Mouse (Mus musculus): ENCODE data around the gene Sult2b1.

The Sult2b1 gene

GRCm38 (mm10) chr7:45770427-45771082 lies 13.9 kb downstream of the Sult2b1 start:
- DNase-seq (ENCODE audit: low read depth) = no peak

GRCm38 (mm10) chr7:45767500-45767899 lies 17.0 kb downstream of the Sult2b1 start:
- DNase-seq (ENCODE audit: low read depth) = no peak

- DNase-seq (ENCODE audit: low read depth) = no peak
Measured at GRCm38 (mm10) chr7:45766764-45767163, 17.7 kb downstream of the Sult2b1 start.

- no peak for DNase-seq (ENCODE audit: low read depth)
Measured at GRCm38 (mm10) chr7:45765995-45766394, 18.5 kb downstream of the Sult2b1 start.

GRCm38 (mm10) chr7:45760151-45760550 lies 24.3 kb downstream of the Sult2b1 start:
- DNase-seq (ENCODE audit: low read depth) = no peak

- DNase-seq (ENCODE audit: low read depth) = no peak
Measured at GRCm38 (mm10) chr7:45759400-45759799, 25.1 kb downstream of the Sult2b1 start.

- no peak for DNase-seq (ENCODE audit: low read depth)
Measured at GRCm38 (mm10) chr7:45755703-45756102, 28.8 kb downstream of the Sult2b1 start.

- DNase-seq (ENCODE audit: low read depth) = no peak
Measured at GRCm38 (mm10) chr7:45750162-45750561, 34.3 kb downstream of the Sult2b1 start.

- DNase-seq (ENCODE audit: low read depth) = no peak
Measured at GRCm38 (mm10) chr7:45749401-45749800, 35.1 kb downstream of the Sult2b1 start.

- DNase-seq (ENCODE audit: low read depth) = no peak
Measured at GRCm38 (mm10) chr7:45748110-45748509, 36.4 kb downstream of the Sult2b1 start.

GRCm38 (mm10) chr7:45747450-45747849 lies 37.0 kb downstream of the Sult2b1 start:
- DNase-seq (ENCODE audit: low read depth) = no peak

GRCm38 (mm10) chr7:45746518-45746917 lies 38.0 kb downstream of the Sult2b1 start:
- DNase-seq (ENCODE audit: low read depth) = no peak

GRCm38 (mm10) chr7:45744387-45744786 lies 40.1 kb downstream of the Sult2b1 start:
- DNase-seq (ENCODE audit: low read depth) = peak; percentile 86

GRCm38 (mm10) chr7:45742338-45742737 lies 42.1 kb downstream of the Sult2b1 start:
- DNase-seq (ENCODE audit: low read depth) = peak; percentile 91

- peak; percentile 81 for DNase-seq (ENCODE audit: low read depth)
Measured at GRCm38 (mm10) chr7:45741777-45742176, 42.7 kb downstream of the Sult2b1 start.

- peak; percentile 38 for DNase-seq (ENCODE audit: low read depth)
Measured at GRCm38 (mm10) chr7:45741308-45741707, 43.2 kb downstream of the Sult2b1 start.

GRCm38 (mm10) chr7:45739820-45740219 lies 44.6 kb downstream of the Sult2b1 start:
- DNase-seq (ENCODE audit: low read depth) = no peak

- peak; percentile 89 for DNase-seq (ENCODE audit: low read depth)
Measured at GRCm38 (mm10) chr7:45739162-45739763, 45.2 kb downstream of the Sult2b1 start.

- peak; percentile 30 for DNase-seq (ENCODE audit: low read depth)
Measured at GRCm38 (mm10) chr7:45733477-45733876, 51.0 kb downstream of the Sult2b1 start.

GRCm38 (mm10) chr7:45730727-45731431 lies 53.6 kb downstream of the Sult2b1 start:
- DNase-seq (ENCODE audit: low read depth) = peak; percentile 69

GRCm38 (mm10) chr7:45727625-45728024 lies 56.8 kb downstream of the Sult2b1 start:
- DNase-seq (ENCODE audit: low read depth) = no peak

- no peak for DNase-seq (ENCODE audit: low read depth)
Measured at GRCm38 (mm10) chr7:45726419-45726818, 58.0 kb downstream of the Sult2b1 start.

GRCm38 (mm10) chr7:45725713-45726112 lies 58.8 kb downstream of the Sult2b1 start, which contains the start of gene Spaca4:
Gene Spaca4 (minus strand): TSS chr7:45725813.
- DNase-seq (ENCODE audit: low read depth) = no peak
